Mouse (Mus musculus) lung, embryonic 14.5 days (tissue): Measurements from ENCODE around the gene Gm30191. TPM values are rescaled to one million over a fixed set of nuclear protein-coding genes. Genes with fewer than 3 reads are reported as not detected.

Experiments used
- ATAC-seq: fragments of 200-750 bp; cut with Nextera tagmentation; 2 replicates; pipeline ENCODE4 v1.8.0; 2017; ENCODE audit warnings: mild to moderate bottlenecking, moderate TSS enrichment, moderate library complexity; ENCODE audit not compliant: insufficient read depth
- DNase-seq: peaks from one replicate; pipeline ENCODE4 v3.0.0-alpha.2; 2015
- H3K27ac ChIP-seq: fragments of 300-500 bp; sonication (generic); 2 replicates; pipeline ENCODE4 v1.5.1; 2014; ENCODE audit warnings: low read depth, mild to moderate bottlenecking, moderate library complexity
- H3K27me3 ChIP-seq: fragments of 300-500 bp; sonication (generic); 2 replicates; pipeline ENCODE4 v1.6.1; 2014; ENCODE audit warnings: low read length, control low read depth; ENCODE audit not compliant: insufficient read depth
- H3K36me3 ChIP-seq: fragments of 300-500 bp; sonication (generic); 2 replicates; pipeline ENCODE4 v1.6.1; 2014; ENCODE audit warnings: control low read depth; ENCODE audit not compliant: insufficient read depth
- H3K4me1 ChIP-seq: fragments of 300-500 bp; sonication (generic); 2 replicates; pipeline ENCODE4 v1.6.1; 2014; ENCODE audit warnings: antibody characterized with exemption, control low read depth; ENCODE audit not compliant: insufficient read depth
- H3K4me2 ChIP-seq: fragments of 300-500 bp; sonication (generic); 2 replicates; pipeline ENCODE4 v1.6.1; 2014; ENCODE audit warnings: mild to moderate bottlenecking
- H3K4me3 ChIP-seq: fragments of 300-500 bp; sonication (generic); 2 replicates; pipeline ENCODE4 v1.5.1; 2014; ENCODE audit warnings: low read depth, low read length
- H3K9ac ChIP-seq: fragments of 300-500 bp; sonication (generic); 2 replicates; pipeline ENCODE4 v1.6.1; 2014
- H3K9me3 ChIP-seq: fragments of 300-500 bp; sonication (generic); 2 replicates; pipeline ENCODE4 v1.6.1; 2016; ENCODE audit warnings: low read depth, low read length, control low read depth
- CTCF ChIP-seq: IDR thresholded peaks from 2 replicates; pipeline ENCODE4 v1.5.1; 2016; ENCODE audit warnings: antibody characterized with exemption, low read depth
- WGBS: fragments of 180-500 bp; shearing (Covaris S2); extraction: QIAGEN DNeasy Blood & Tissue Kit; methylation state at CpG from one replicate; pipeline ENCODE4 v1.1.7; 2014; 5-methylcytosine and 5-hydroxymethylcytosine counted together
- polyA plus RNA-seq: library from polyadenylated mRNA; unstranded; fragments of >200 nt; fragmentation: Nextera tagmentation; extraction: Ambion mirVana; gene quantifications from 2 replicates; pipeline ENCODE4 v1.2.1, GENCODE M21; 2014

Gm30191 gene
- polyA plus RNA-seq, 1 experiment from 2014 or later = not detected

DNA sequence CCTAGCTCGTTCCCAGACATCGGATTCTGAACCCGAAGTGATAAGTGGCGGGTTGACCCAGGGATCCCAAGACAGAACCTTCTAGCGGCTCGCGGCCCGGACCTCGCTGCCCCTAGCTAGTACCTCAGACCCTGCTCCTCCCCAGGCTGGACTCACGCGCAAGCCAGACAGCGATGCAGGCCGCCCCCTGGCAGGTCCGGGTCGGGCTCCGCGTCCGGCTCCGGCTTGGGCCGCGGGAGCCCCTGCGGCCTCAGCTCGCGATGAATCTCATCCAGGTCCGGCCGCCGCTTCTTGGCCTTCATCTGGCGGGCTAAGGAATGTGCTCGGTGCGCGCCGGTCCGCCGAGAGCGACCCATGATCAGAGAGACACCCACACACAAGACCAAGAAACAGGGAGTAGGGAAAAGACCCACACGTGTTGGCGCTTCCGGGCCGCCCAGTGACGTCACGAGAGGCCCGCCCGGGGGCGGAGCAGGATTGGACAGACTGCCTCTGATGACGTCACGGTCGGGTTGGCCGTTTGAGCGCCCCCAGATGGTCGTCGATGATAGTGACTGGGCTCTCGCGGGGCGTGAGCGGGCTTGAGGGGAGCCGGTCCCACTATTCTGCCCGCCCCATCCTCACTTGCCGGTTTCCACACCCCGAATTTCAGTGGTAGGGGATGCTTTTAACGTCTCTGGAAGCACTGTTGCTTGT is 1.4 kb upstream of the Gm30191 start, which contains the start of gene Zfp593:
Gene Zfp593, minus strand, starts transcription at position 445 of the 696 bp plus-strand sequence.
- peak; percentile 81 for ATAC-seq
- peak; percentile 85 for TF ChIP-seq CTCF
- H3K4me2 ChIP-seq = peak within 1 kb of the TSS; percentile 93
- H3K27me3 ChIP-seq = peaks cover 27% of the 10 kb centered on the region
- H3K9ac ChIP-seq = peak within 1 kb of the TSS; percentile 85
- under 1% methylated on average over 60 of the region's 60 CpGs for WGBS
- H3K9me3 ChIP-seq = no peaks in the 10 kb centered on the region
- no peaks in the 10 kb centered on the region for H3K36me3 ChIP-seq
- peak within 1 kb of the TSS; percentile 84 for H3K4me3 ChIP-seq
- H3K27ac ChIP-seq = no peak within 1 kb of the TSS
- H3K4me1 ChIP-seq = peaks cover 7% of the 10 kb centered on the region
- peak; percentile 97 for DNase-seq

DNA sequence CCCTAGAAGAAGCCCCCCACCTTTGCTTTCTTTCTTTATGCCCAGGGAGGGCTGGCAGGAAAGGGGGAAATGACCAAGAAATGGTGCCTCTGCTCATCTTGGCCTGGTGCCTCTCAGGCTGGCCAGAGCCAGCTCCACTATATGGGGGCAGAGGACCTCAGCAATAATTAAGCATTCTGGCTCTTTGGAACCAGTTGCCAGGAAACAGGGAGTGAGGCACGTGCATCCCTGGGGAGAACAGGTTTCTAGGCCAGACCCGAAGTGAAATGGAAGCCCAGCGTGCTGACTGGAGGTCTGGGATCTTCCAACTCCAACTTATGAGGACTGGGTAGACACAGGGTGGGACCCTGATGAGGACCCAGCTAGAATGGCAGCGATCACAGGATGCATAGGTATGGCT is 479 bp upstream of the Gm30191 start:
- Histone ChIP-seq H3K9ac (no peak overlapping the region), H3K9me3 (no peaks in the 10 kb centered on the region), H3K4me1 (peaks cover 14% of the 10 kb centered on the region), H3K27ac (no peak overlapping the region), H3K36me3 (no peaks in the 10 kb centered on the region), H3K4me3 (no peak overlapping the region), H3K4me2 (no peak overlapping the region), H3K27me3 (peaks cover 36% of the 10 kb centered on the region)
- TF ChIP-seq CTCF = no peak
- WGBS = 45% methylated on average over 4 of the region's 4 CpGs
- ATAC-seq (no peak), DNase-seq (no peak)

DNA sequence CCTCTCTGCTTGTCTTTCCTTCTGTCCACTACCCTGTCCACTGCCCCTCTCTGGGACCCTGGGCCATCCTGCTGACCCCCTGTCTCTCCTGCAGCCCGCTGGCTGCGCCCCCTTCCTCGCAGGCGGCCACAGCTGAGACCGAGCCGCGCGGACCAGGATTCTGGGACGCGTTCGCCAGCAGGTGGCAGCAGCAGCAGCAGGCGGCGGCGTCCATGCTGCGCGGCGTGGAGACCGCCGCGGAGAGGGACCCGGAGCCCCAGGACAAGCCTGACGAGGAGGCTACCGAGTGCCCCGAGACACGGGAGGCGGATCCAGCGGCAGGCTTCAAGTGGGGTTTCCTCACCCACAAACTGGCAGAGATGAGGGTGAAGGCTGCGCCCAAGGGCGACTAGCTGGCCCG is 2.9 kb downstream of the Gm30191 start:
- TF ChIP-seq CTCF = peak; percentile 83
- no peak overlapping the region for H3K27ac ChIP-seq
- H3K9ac ChIP-seq = peak overlapping the region; percentile 17
- H3K27me3 ChIP-seq = peaks cover 63% of the 10 kb centered on the region
- peak overlapping the region; percentile 48 for H3K4me3 ChIP-seq
- H3K4me1 ChIP-seq = peaks cover 10% of the 10 kb centered on the region
- DNase-seq (peak; percentile 89), ATAC-seq (peak; percentile 40)
- no peaks in the 10 kb centered on the region for H3K9me3 ChIP-seq
- under 1% methylated on average over 30 of the region's 30 CpGs for WGBS
- H3K4me2 ChIP-seq = peak overlapping the region; percentile 94
- no peaks in the 10 kb centered on the region for H3K36me3 ChIP-seq

DNA sequence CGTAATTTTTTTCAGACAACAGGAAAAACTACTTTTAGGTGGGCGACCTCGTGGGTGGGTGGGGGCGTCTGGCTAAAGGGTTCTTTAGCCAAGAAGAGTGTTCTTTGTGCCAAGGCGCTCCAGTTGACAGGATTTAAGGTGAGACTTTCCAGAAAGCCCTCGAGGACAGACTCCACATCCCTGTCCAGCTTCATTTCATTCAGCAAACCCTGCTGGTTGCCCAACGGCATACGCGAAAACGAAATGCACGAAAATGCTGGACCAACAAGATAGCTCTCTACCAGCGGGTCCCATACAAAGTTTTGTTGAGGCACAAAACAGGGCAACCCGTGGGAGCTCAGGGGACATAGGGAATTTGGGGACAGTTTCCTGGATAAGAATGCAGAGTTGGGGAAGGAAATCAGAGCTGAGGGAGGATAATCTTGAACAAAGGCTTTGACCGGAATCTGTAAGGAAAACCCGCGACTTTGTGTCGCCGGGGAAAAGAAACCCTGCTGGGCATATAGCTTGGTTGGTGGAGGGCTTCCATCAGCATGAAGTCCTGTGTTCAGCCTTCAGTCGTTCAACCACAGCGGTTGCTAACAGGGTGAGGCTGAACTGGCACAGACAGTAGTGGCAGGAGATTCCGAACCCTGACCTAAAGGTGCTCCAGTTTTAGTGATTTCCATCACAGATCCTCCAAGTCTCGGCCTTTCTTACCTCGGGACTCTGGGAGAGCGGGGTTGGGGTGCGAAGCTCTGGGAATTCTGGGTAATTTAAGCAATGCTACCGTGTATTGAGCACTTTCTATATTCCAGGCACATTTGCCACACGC is 3.6 kb downstream of the Gm30191 start:
- H3K9me3 ChIP-seq = no peaks in the 10 kb centered on the region
- H3K9ac ChIP-seq = peak overlapping the region; percentile 63; the same call in 1 of the 2 replicates
- H3K36me3 ChIP-seq = no peaks in the 10 kb centered on the region
- 15% methylated on average over 27 of the region's 27 CpGs for WGBS
- H3K27me3 ChIP-seq = peaks cover 63% of the 10 kb centered on the region
- ATAC-seq (no peak), DNase-seq (peak; percentile 52)
- peak overlapping the region; percentile 94 for H3K4me2 ChIP-seq
- H3K27ac ChIP-seq = no peak overlapping the region
- TF ChIP-seq CTCF = no peak
- peak overlapping the region; percentile 48 for H3K4me3 ChIP-seq
- peaks cover 7% of the 10 kb centered on the region for H3K4me1 ChIP-seq

DNA sequence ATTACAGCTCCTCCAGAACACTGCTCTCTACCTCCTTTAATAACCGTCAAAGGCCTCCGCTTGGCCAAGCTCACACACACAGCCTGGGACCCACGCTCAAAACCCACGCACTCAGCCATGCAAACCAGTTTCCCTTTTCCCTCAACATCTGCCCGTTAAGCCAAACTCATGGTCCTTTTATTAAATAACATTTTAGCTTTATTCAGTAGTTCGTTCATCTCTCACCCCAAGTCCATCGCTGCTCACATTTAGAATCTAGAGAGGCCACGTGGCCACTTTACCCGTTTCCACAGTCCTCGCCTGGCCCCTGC is 4.2 kb downstream of the Gm30191 start:
- H3K4me3 ChIP-seq = peak overlapping the region; percentile 48
- peaks cover 7% of the 10 kb centered on the region for H3K4me1 ChIP-seq
- H3K9me3 ChIP-seq = no peaks in the 10 kb centered on the region
- DNase-seq = no peak
- no peak overlapping the region for H3K27ac ChIP-seq
- TF ChIP-seq CTCF = no peak
- H3K27me3 ChIP-seq = peaks cover 63% of the 10 kb centered on the region
- no peaks in the 10 kb centered on the region for H3K36me3 ChIP-seq
- H3K4me2 ChIP-seq = peak overlapping the region; percentile 94
- 20% methylated on average over 10 of the region's 10 CpGs for WGBS
- peak overlapping the region; percentile 63 for H3K9ac ChIP-seq
- no peak for ATAC-seq

DNA sequence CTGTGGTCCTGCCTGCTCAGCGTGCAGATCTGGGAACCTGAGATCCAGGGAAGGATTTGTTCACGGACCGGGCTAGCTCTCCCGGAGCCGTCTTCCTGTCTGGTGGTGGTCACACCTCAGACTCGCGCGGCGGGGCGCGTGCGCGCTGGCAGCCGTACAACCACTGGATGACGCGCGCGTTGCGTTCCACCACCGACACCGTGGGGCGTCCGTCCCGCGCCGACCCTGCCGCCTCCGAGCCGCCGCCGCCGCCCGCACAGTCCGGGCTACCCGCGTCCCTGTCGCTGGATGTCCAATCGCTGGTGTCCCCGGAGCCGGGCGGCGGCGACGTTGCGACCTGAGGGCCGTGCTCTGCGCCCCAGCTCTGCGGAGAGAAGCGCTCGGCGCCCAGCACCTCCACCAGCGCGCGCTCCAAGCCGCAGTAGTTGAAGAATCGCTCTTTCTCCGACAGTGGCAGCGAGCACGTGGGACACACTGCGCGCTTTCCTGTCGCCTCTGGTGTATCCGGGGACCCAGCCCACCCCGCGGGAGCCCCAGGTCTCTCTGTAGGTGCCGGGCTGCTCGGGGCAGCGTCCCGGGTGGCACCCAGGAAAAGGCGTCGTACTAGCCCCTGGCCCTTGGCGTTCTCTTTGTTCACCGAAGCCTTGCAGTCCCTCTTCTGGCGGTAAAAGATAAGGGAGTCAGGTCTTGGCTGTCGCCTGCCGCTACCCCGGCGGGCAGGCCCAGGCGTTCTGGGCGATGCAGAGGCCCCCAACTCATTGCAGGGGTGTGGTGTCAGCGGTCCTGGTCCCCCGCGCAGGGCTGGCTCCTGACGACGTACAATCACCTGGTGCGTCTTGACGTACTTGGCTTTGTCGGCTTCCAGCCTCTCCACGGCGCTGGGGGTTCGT is 4.8 kb downstream of the Gm30191 start:
- Histone ChIP-seq H3K36me3 (no peaks in the 10 kb centered on the region), H3K27me3 (peaks cover 63% of the 10 kb centered on the region), H3K4me3 (peak overlapping the region; percentile 48), H3K4me1 (peaks cover 7% of the 10 kb centered on the region), H3K4me2 (peak overlapping the region; percentile 94), H3K9ac (peak overlapping the region; percentile 63), H3K27ac (no peak overlapping the region), H3K9me3 (no peaks in the 10 kb centered on the region)
- DNase-seq = peak; percentile 67
- ATAC-seq = peak; percentile 25; the same call in 1 of the 2 replicates
- 1% methylated on average over 91 of the region's 91 CpGs for WGBS
- no peak for TF ChIP-seq CTCF
